Mouse (Mus musculus) 3134 (cell line): ENCODE measurements at regions not wholly inside any gene's neighbourhood (a gene's known extent, or its start where the extent isn't known, plus 50 kb on each side); places are given as distances from the start of the nearest gene placed in this dataset.

Source experiments
- DNase-seq: peaks from one replicate; pipeline ENCODE4 v3.0.0-alpha.2; 2011; ENCODE audit warnings: low spot score; ENCODE audit not compliant: insufficient read length; ENCODE audit errors: extremely low read depth

- DNase-seq = no peak
Observed at GRCm38 (mm10) chr1:186505912-186506311, 199.9 kb downstream of the Tgfb2 start.

DNA sequence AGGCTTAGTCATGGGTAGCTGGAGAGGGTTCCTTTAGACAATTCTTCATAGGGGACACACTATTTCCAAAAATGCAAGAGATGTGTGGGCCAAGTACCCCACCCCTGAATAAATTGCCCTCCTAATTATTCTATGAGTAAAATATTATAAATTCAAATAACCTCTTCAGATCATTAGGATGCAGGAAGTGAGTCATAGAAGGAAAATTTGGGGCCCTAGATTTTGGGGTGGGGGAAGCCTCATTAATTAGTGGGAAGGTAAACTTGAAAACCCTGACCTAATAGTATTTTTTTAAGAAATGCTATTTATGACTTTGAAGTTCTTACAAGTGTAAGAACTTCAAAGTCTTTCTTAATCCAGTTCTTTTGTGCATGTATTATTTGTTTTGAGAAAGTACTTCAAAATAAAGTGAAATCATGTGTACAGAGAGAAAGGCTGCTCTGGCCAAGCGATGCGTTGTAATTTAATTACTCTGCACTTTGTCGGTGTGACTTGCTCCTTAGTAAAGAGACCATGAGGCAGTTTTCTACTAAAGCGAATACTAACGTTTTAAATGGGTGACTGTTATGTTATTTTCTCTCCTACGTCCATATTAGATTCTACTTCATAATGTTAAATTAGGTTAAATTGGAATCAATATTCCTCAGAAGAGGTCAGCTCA, 200.6 kb downstream of the Tgfb2 start:
- no peak for DNase-seq

- DNase-seq = no peak
Observed at GRCm38 (mm10) chr1:186501726-186502125, 204.1 kb downstream of the Tgfb2 start.

GRCm38 (mm10) chr1:186497872-186498271, 207.9 kb downstream of the Tgfb2 start:
- DNase-seq = no peak

GRCm38 (mm10) chr1:186497333-186497732, 208.5 kb downstream of the Tgfb2 start:
- DNase-seq = no peak

- DNase-seq = no peak
Observed at GRCm38 (mm10) chr1:186494411-186494783, 211.4 kb downstream of the Tgfb2 start.

DNA sequence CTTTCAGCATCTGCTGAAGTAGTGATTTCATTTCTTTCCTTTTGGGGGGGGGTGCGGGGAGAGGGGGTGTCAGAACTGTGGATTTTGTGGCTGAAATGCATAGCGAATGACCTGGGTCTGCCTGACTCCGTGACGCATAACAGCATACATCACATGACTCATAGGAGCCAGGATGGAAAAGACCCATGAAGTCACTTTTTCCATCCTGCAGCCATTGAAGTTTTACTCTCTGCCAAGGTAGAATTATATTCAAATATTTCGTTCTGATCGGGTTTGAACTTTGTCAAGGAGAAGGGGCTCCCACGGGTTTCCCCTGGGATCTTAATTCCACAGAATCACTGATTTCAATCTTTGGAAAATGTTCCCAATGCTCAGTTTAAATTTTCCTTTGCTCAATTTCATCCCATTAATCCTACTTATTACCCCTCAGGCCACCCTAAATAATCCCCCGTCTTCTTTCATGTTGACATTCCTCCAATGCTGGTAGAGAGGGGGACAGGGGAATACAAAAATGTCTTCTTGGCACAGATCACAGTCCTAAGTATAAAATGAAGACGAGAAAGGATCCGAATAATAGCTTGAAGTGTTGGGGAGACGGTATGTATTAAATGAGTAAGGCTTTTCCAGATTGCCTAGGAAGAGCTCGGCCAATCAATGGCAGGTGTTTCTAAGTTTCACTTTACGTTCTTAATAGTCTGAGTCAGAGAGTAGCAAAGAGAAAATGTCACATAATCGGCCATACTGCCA, 212.0 kb downstream of the Tgfb2 start:
- no peak for DNase-seq

DNA sequence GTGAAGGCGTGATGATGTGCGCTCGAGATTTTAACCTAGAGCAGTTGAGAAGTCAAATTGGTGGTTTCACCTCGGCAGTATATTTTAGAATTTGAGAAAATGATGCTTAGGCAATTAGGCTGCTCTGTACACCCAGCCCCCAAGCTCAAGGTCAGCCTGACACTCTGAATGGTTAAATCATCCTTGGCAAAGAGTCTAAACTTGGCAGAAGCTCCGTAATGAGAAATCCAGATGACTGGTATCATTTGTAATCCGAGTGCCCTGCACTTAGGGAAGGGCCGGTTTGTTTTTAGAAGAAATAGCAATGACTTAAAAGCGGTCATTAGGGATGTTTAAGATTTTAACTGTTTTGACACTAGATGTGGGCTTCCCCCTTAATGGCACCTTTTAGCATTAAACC, 223.6 kb downstream of the Tgfb2 start:
- peak; percentile 13 for DNase-seq

DNA sequence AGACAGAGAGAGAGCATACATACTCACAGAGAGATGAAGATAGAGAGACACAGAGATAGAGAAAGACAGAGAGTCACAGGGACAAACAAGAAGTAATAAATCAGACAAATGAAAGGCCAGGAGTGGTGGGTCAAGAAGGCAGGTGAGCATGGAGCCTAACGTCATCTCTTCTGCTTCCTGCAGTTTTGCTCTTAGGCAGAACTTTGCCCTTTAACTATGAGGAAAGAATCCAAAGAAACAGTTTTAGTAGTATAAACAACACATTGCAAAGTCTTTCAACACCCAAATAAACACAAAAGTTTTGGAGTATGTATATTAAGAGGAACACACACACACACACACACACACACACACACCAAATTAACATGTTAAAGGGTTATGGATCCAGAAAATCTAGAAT, 225.8 kb downstream of the Tgfb2 start:
- DNase-seq = no peak

DNA sequence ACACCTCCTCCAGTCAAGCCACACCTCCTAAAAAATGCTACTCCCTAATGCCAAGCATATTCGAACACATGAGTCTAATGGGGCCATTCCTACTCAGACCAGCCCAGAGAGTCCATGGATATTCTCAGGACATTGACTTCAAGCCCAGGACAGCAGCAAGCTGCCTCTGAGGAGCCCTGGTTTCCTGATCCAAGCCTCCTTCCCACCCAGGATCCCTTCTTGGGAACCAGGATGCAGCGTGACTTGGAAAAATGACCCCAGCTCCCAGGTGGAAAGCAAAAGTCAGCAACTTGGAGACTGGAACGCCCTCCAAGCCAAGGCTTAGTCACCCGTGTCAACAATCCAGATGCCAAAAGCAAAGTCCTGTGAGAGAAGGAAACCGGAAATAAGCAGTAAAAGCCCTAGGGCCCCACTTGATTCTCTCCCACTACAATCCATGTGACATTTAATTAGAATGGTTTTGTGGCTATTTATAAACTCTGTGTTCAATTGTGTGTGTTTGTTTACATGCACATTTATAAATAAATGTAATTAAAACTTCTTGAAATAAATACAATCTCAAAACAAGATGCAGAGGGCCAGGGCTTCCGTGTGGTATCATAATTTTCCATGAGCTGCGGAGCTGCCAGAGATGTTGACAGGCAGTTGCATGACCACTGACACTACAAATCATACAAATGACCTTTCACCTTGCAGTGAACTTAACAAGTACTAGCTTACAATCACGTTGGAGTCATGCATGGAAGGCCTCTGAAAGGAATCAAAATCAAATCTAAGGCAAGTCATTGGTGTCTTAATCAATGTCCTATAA, 227.2 kb downstream of the Tgfb2 start:
- peak; percentile 69 for DNase-seq

- no peak for DNase-seq
Observed at GRCm38 (mm10) chr1:186474844-186475243, 230.9 kb downstream of the Tgfb2 start.

DNA sequence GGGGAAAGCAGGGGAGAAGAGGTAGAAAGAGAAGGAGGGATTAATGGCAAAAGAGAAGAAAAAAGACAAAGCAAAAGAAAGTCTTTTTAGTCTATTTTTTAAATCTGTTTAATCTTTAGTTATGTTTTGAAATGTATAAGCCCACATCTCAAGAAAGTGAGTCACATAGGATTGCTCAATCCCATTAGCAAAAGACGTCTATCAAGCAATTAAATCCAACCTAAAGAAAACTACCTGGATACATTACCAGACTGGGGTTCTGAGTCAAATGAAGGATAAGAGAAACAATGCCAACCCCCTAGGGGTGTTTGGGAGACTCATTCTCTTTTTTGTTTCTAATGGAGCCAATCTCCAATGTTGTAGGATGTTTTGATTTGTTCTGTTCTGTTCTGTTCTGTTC, 231.4 kb downstream of the Tgfb2 start:
- no peak for DNase-seq

DNA sequence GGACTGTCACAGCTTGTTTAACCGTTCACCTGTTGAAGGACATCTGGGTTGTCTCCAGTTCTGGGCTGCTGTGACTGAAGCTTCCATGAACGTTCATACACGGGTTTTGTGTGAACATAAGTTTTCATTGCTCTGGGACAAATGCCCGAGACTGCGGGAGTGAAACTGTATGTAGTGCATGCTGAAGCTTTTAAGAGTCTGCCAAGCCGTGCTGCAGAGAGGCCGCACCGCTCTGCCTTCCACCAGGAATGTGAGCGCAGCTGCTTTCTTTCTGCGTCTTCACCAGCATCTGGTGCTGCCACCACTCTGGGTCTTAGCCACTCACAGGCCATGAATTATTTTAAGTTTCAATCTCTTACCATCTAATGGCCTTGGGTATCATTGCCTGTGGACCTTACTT, 232.8 kb downstream of the Tgfb2 start:
- DNase-seq = no peak

- no peak for DNase-seq
Observed at GRCm38 (mm10) chr1:186465526-186465925, 240.3 kb downstream of the Tgfb2 start.

- peak; percentile 56 for DNase-seq
Observed at GRCm38 (mm10) chr1:186460742-186461141, 245.0 kb downstream of the Tgfb2 start.

- DNase-seq = no peak
Observed at GRCm38 (mm10) chr1:186458099-186458637, 247.6 kb downstream of the Tgfb2 start.

GRCm38 (mm10) chr1:186457098-186457497, 248.7 kb downstream of the Tgfb2 start:
- no peak for DNase-seq

DNA sequence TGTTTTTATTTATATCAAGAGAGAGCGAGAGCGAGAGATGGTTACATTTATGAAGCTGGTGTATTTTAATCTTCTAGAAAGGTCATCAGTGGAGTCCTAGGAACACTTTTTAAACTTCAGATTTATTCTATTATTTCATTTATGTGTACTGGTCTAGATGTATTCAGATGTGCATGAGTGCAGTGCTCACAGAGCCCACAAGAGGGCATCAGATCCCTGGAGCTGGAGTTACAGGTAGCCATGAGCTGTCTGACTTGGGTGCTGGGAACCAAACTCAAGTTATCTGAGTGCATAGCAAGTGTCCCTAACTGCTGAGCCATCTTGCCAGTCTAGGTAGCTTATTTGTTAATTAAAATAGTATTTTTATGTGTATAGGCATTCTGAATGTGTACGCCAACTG, 249.7 kb downstream of the Tgfb2 start:
- no peak for DNase-seq

DNA sequence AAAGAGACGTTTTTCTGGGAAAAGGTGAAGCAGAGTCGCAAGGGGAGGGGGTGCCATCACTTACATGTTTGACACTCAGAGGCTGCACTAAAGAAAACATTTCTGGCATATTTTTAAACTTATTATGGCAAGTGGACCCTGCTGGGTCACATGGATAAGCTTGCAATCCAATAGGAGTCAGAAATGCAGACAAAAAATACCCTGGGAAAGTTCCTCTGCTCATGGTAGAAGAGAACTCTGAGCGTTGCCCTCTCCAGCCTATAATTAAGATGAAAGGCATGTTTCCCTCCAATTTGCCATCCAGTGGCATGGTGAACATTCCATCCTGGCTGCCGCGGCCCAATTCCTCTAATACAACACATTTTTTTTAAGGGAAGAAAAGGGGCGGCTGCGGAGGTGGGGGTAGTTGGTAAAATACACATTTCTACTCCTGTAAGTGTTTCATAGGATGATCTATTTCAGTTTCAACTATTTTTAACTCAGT, 250.6 kb downstream of the Tgfb2 start:
- no peak for DNase-seq

DNA sequence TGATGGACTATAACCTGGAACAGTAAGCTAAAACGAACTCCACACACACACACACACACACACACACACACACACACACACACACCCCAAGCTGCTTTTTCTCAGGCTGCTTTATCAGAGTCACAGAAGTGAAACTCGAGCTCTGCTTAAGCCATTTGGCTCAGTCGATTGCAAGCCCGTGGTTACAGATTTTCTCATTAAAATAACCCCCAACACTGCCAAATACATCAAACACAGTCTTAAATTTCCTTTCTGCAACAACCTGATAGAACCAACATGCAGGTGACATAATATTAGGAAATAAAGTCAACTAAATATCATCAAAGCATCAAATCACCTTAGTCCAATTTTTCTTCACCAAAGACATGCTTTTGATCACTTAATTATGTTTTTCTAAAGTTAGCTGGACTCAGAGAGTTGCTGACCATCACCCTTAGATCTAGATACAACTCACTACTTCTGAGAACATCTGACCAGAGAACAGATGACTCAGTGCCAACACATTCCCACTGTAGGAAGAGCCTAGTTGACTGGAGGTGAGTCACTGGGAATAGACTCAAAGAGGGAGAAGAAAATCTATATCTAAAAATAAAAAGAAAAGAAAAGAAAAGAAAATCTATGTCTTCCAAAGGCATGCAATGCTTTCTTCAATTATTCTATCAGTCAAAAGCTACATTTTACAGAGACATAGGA, 251.2 kb downstream of the Tgfb2 start:
- peak; percentile 55 for DNase-seq
